Mouse (Mus musculus) lung, adult 2 months (tissue): ENCODE measurements around the gene Gpr146.

ENCODE experiments used
- CTCF ChIP-seq: fragments of 200-500 bp; IDR thresholded peaks from 2 replicates; pipeline ENCODE4 v1.5.1; 2011; ENCODE audit warnings: mild to moderate bottlenecking, low read length, control low read depth; ENCODE audit not compliant: insufficient read depth
- POLR2A ChIP-seq: fragments of 200-500 bp; IDR thresholded peaks from 2 replicates; pipeline ENCODE4 v1.6.1; 2011; ENCODE audit warnings: low read depth, mild to moderate bottlenecking, control low read depth, low read length, borderline replicate concordance; ENCODE audit errors: extremely low read depth

- TF ChIP-seq CTCF = no peak
- TF ChIP-seq POLR2A = no peak
These were observed 37.5 kb downstream of the Gpr146 start for GRCm38 (mm10) chr5:139415001-139415400.
